Mouse (Mus musculus): ENCODE data around the gene Epha1.

DNA sequence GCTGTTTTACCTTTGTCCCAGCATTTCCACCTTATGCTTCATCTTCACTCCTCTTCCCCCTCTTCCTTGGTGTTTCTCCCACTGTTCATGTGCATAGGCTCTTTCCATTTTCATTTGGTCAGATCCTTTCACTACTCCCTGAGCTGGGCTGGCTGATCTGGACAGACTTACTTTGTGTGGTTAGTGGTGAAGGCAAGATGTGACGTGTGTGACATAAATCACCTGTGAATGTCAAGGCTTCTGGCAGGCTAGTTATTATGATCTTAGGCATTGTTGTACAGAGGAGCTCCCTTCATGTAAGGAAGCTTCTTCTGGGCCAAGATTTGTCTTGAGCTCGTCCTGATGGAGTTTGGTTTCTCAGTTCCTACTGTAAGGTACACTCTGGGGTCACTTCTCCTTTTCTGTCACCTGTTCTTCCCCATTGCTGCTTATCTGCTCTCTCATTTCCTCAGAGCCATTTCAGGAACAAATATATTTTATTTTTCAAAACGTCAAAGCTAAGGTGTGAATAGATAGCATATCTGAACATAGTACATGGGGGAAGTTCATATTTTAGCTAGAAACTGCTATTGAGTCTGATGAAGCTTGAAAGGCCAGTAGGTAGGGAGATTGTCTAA, 24.1 kb upstream of the Epha1 start:
- TF ChIP-seq GATA1 (IDR thresholded peaks at IDR 0.05; ENCODE audit: low read length) (no peak), TAL1 (IDR thresholded peaks at IDR 0.05; ENCODE audit: low read length) (no peak)
